Mouse (Mus musculus) midbrain, embryonic 16.5 days (tissue): ENCODE data around the gene Fbln2. TPM values are rescaled to one million over a fixed set of nuclear protein-coding genes. Genes with fewer than 3 reads are reported as not detected.

Experiments
- ATAC-seq: fragments of 200-750 bp; cut with Nextera tagmentation; 2 replicates; pipeline ENCODE4 v1.8.0; 2017; ENCODE audit warnings: moderate TSS enrichment
- H3K27ac ChIP-seq: fragments of 300-500 bp; sonication (generic); 2 replicates; pipeline ENCODE4 v1.5.1; 2014; ENCODE audit warnings: mild to moderate bottlenecking, low read length, mixed read lengths
- H3K27me3 ChIP-seq: fragments of 300-500 bp; sonication (generic); 2 replicates; pipeline ENCODE4 v1.6.1; 2014; ENCODE audit warnings: low read depth, low read length, mixed read lengths; ENCODE audit not compliant: control insufficient read depth, insufficient read depth
- H3K36me3 ChIP-seq: fragments of 300-500 bp; sonication (generic); 2 replicates; pipeline ENCODE4 v1.6.1; 2014; ENCODE audit warnings: mild to moderate bottlenecking, low read length, moderate library complexity, mixed read lengths; ENCODE audit not compliant: control insufficient read depth, insufficient read depth
- H3K4me1 ChIP-seq: fragments of 300-500 bp; sonication (generic); 2 replicates; pipeline ENCODE4 v1.6.1; 2014; ENCODE audit warnings: mild to moderate bottlenecking, low read length, mixed read lengths; ENCODE audit not compliant: control insufficient read depth, insufficient read depth
- H3K4me2 ChIP-seq: fragments of 300-500 bp; sonication (generic); 2 replicates; pipeline ENCODE4 v1.6.1; 2014; ENCODE audit warnings: mild to moderate bottlenecking, low read length, mixed read lengths
- H3K4me3 ChIP-seq: fragments of 300-500 bp; sonication (generic); 2 replicates; pipeline ENCODE4 v1.5.1; 2014; ENCODE audit warnings: low read depth, mild to moderate bottlenecking, low read length, moderate library complexity, mixed read lengths
- H3K9ac ChIP-seq: fragments of 300-500 bp; sonication (generic); 2 replicates; pipeline ENCODE4 v1.6.1; 2014; ENCODE audit warnings: low read depth, low read length, mixed read lengths
- H3K9me3 ChIP-seq: fragments of 300-500 bp; sonication (generic); replicated peaks from 2 replicates; pipeline ENCODE4 v1.6.1; 2014; ENCODE audit warnings: mild to moderate bottlenecking, low read length, mixed read lengths; ENCODE audit not compliant: control insufficient read depth, poor library complexity, severe bottlenecking
- WGBS: fragments of 180-500 bp; shearing (Covaris S2); extraction: QIAGEN DNeasy Blood & Tissue Kit; methylation state at CpG from one replicate; pipeline ENCODE4 v1.1.7; 2014; 5-methylcytosine and 5-hydroxymethylcytosine counted together
- polyA plus RNA-seq: library from polyadenylated mRNA; unstranded; fragments of >200 nt; fragmentation: Nextera tagmentation; extraction: Ambion mirVana; gene quantifications from 2 replicates; pipeline ENCODE4 v1.2.1, GENCODE M21; 2015

Fbln2 gene
- polyA plus RNA-seq, 1 experiment from 2014 or later: 12.5 TPM

DNA sequence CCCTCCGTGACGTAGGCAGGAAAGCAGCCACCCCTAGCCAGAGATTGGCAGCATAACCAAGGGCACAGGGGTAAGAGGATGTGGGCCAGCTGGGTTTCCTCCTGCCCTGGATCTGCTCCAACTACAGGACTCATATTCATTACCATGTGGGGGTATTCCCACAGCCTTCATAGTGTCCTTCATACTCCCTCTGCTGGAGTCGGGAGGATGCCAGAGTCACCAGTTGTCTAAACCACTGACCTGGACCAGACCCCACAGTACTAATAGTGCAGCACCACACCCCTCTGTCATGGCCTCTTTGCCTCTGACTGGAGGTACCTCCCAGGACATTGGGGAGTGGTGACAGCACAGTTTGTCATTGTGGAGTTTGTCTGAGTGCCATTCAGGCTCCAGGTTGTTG, 38.0 kb upstream of the Fbln2 start:
- no peaks in the 10 kb centered on the region for H3K9me3 ChIP-seq
- H3K4me2 ChIP-seq: no peak overlapping the region
- H3K4me3 ChIP-seq: no peak overlapping the region
- H3K36me3 ChIP-seq: peaks cover 15% of the 10 kb centered on the region
- no peak overlapping the region for H3K27ac ChIP-seq
- 79% methylated on average over 3 of the region's 3 CpGs for WGBS
- H3K4me1 ChIP-seq: no peaks in the 10 kb centered on the region
- peak; percentile 29; the same call in 1 of the 2 replicates for ATAC-seq
- H3K9ac ChIP-seq: no peak overlapping the region
- no peaks in the 10 kb centered on the region for H3K27me3 ChIP-seq

DNA sequence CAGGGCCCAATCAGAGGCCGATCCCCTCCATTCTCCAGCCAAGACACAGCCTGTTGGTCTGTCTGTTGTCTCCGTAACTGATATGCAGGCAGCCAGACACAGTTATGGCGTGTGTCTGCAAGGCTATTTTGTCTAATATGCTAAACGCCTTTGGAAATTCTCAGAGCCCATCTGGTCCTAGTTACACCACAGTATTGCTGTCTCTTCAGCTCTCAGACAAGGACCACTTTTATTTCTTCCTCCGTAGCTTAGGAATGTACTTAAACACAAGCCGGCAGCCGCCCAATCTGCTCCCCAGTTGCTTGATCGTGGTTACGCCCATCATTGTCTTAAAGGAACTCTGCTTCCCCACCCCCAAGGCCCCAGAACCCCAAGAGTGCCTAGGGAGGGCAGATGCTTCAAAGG, 31.5 kb upstream of the Fbln2 start:
- no peak overlapping the region for H3K27ac ChIP-seq
- H3K27me3 ChIP-seq: no peaks in the 10 kb centered on the region
- no peak overlapping the region for H3K4me3 ChIP-seq
- ATAC-seq: no peak
- no peaks in the 10 kb centered on the region for H3K4me1 ChIP-seq
- no peak overlapping the region for H3K9ac ChIP-seq
- no peak overlapping the region for H3K4me2 ChIP-seq
- no peaks in the 10 kb centered on the region for H3K9me3 ChIP-seq
- no peaks in the 10 kb centered on the region for H3K36me3 ChIP-seq
- 64% methylated on average over 9 of the region's 9 CpGs for WGBS

DNA sequence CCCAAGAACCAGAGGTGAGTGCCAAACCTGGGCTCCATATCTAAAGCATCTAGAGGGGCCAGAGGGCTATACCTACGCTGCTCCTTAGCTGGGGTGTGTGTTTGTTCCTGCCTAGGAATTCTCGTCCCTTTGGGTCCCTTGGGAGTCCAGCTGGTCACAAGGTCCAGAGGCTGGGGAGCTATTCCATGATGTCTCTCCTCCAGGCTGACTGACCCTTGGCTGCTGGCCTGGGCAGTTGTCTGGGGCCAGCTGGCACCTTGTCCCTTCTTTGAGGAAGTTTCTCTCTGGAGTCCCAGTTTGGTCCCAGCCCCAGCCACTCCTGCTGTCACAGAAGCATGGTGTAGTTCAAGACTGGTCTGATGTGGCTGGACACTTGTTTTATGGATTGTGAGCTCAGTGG, 30.9 kb upstream of the Fbln2 start:
- 74% methylated on average over 2 of the region's 2 CpGs for WGBS
- Histone ChIP-seq H3K4me3 (no peak overlapping the region), H3K9ac (no peak overlapping the region)

DNA sequence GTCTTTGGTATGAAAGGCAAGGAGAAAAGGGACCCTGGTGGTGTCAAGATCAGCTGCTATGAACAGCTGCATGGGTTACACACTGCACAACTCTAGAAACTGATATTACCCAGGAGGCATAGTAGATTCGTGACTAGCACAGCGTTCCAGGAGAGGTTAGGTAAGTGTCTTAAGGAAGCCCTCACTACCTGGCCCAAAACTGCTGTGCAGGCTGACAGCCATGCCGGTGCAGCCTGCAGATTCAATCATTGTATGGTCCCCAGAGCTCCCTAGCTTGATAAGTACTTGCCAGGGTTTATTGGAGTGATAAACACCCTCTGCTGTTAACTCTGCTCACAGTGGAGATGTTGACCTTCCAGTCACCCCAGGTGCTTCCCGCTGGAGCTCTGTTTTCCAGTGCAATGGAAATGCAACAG, 30.2 kb upstream of the Fbln2 start:
- no peak overlapping the region for H3K4me3 ChIP-seq
- no peak overlapping the region for H3K9ac ChIP-seq
- H3K27me3 ChIP-seq: no peaks in the 10 kb centered on the region
- H3K27ac ChIP-seq: no peak overlapping the region
- no peaks in the 10 kb centered on the region for H3K9me3 ChIP-seq
- no peak for ATAC-seq
- H3K36me3 ChIP-seq: no peaks in the 10 kb centered on the region
- H3K4me2 ChIP-seq: no peak overlapping the region
- no peaks in the 10 kb centered on the region for H3K4me1 ChIP-seq
- 86% methylated on average over 4 of the region's 4 CpGs for WGBS

More for the DNA sequence above, 30.9 kb upstream of the Fbln2 start:
- no peaks in the 10 kb centered on the region for H3K36me3 ChIP-seq
- H3K27ac ChIP-seq: no peak overlapping the region
- ATAC-seq: no peak
- no peaks in the 10 kb centered on the region for H3K27me3 ChIP-seq
- no peak overlapping the region for H3K4me2 ChIP-seq
- H3K9me3 ChIP-seq: no peaks in the 10 kb centered on the region
- no peaks in the 10 kb centered on the region for H3K4me1 ChIP-seq

- Histone ChIP-seq H3K27ac (no peak overlapping the region), H3K36me3 (no peaks in the 10 kb centered on the region), H3K9ac (no peak overlapping the region), H3K4me2 (no peak overlapping the region), H3K4me1 (no peaks in the 10 kb centered on the region), H3K27me3 (no peaks in the 10 kb centered on the region), H3K9me3 (no peaks in the 10 kb centered on the region), H3K4me3 (no peak overlapping the region)
- WGBS: 38% methylated on average over 1 of the region's 1 CpGs
- no peak for ATAC-seq
Observed at GRCm38 (mm10) chr6:91183041-91183440, 29.2 kb upstream of the Fbln2 start.

GRCm38 (mm10) chr6:91183980-91184379, 28.3 kb upstream of the Fbln2 start:
- no peak overlapping the region for H3K4me2 ChIP-seq
- ATAC-seq: no peak
- no peak overlapping the region for H3K27ac ChIP-seq
- H3K9me3 ChIP-seq: no peaks in the 10 kb centered on the region
- H3K36me3 ChIP-seq: no peaks in the 10 kb centered on the region
- no peaks in the 10 kb centered on the region for H3K4me1 ChIP-seq
- no peak overlapping the region for H3K4me3 ChIP-seq
- H3K9ac ChIP-seq: no peak overlapping the region
- 69% methylated on average over 2 of the region's 2 CpGs for WGBS
- no peaks in the 10 kb centered on the region for H3K27me3 ChIP-seq

DNA sequence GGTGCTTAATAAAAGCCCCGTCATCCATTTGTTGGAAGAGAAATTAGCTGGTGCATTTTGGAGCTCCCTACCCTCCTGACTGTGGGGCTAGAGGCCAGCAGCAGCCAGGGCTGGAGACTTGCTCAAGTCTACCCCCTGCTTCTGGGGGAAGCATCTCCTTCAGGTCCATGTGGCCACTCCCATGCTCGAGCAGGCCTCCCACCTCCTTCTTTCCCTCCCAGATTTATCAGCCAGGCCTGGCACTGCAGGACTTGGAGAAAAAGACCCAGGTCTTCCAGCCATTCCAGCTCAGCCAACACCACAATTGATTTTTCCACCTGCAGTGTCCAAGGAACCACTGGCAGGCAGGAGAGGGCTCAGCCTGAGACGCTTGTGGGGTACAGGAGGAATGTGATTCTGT, 27.5 kb upstream of the Fbln2 start:
- Histone ChIP-seq H3K36me3 (no peaks in the 10 kb centered on the region), H3K4me2 (no peak overlapping the region), H3K27ac (no peak overlapping the region), H3K4me3 (no peak overlapping the region), H3K9ac (no peak overlapping the region), H3K4me1 (no peaks in the 10 kb centered on the region), H3K27me3 (no peaks in the 10 kb centered on the region), H3K9me3 (no peaks in the 10 kb centered on the region)
- no peak for ATAC-seq
- WGBS: 72% methylated on average over 3 of the region's 3 CpGs

DNA sequence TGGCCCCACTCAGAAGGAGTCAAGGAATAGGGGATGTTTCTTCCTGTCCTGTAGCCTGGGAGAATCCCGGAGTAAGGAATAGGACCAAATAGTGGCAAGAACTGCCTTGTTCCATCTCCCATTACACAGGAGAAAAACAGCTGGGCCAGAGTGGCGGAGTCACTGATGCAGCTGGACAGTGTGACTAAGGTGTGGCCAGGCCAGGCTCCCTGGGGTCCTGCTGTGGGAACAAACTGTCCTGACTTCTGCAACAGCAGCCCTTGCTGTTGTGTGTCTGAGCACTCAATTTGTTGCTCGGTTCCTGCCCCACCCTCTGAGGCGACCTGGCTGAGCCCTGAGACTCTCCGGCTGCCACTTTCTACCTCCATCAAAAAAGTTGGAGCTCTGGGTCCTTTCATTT, 26.8 kb upstream of the Fbln2 start:
- Histone ChIP-seq H3K9me3 (no peaks in the 10 kb centered on the region), H3K27ac (no peak overlapping the region), H3K4me1 (no peaks in the 10 kb centered on the region), H3K4me2 (no peak overlapping the region), H3K27me3 (no peaks in the 10 kb centered on the region), H3K36me3 (no peaks in the 10 kb centered on the region), H3K9ac (no peak overlapping the region), H3K4me3 (no peak overlapping the region)
- WGBS: 86% methylated on average over 5 of the region's 5 CpGs
- no peak for ATAC-seq

DNA sequence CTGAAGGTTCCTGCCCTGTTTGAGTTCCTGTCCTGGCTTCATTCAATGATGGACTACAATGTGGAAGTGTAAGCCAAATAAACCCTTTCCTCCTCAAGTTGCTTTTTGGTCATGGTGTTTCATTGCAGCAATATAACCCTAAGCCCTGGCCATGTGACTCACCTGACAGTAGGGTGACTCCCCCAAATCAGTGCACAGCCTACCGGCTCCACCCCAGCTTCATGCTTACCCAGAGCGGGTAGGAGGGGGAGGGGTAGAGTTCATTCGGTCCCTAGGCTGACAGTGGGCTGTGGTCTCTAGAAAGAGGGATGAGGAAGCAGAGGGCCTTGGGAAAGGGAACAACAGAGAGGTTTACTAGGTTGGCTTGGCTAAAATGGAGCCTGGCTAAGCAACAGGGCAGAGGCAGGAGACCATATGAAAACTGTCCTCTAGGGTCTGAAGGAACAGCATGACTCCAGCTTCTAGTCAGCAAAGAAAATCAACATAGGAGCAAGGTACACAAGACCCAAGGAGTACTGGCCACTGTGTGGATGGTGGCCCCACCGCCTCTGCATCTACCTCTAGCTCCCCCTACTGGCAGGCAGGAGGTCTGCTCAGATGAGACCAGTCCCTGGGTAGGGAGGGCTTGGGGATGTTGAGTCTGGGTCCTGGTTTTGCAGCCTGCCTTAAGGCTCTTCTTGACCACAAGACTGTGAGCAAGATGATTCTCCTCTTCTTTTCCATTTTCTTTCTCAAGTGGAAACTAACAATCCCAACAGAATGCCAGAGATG, 25.9 kb upstream of the Fbln2 start:
- 66% methylated on average over 4 of the region's 4 CpGs for WGBS

More for the DNA sequence above, 25.9 kb upstream of the Fbln2 start:
- no peaks in the 10 kb centered on the region for H3K9me3 ChIP-seq
- no peaks in the 10 kb centered on the region for H3K4me1 ChIP-seq
- no peak overlapping the region for H3K4me2 ChIP-seq
- no peak for ATAC-seq
- no peak overlapping the region for H3K9ac ChIP-seq
- no peaks in the 10 kb centered on the region; the same call in 1 of the 2 replicates for H3K27me3 ChIP-seq
- H3K27ac ChIP-seq: no peak overlapping the region
- no peak overlapping the region for H3K4me3 ChIP-seq
- H3K36me3 ChIP-seq: no peaks in the 10 kb centered on the region
